Mouse (Mus musculus) liver, embryonic 12.5 days (tissue): ENCODE measurements at regions not wholly inside any gene's neighbourhood (a gene's known extent, or its start where the extent isn't known, plus 50 kb on each side); places are given as distances from the start of the nearest gene placed in this dataset.

Experiments
- ATAC-seq: fragments of 200-750 bp; cut with Nextera tagmentation; 2 replicates; pipeline ENCODE4 v1.8.0; 2017; ENCODE audit warnings: moderate number of reproducible peaks, mild to moderate bottlenecking, moderate library complexity
- H3K27ac ChIP-seq: fragments of 300-500 bp; sonication (generic); 2 replicates; pipeline ENCODE4 v1.5.1; 2016; ENCODE audit warnings: mild to moderate bottlenecking
- H3K27me3 ChIP-seq: fragments of 300-500 bp; sonication (generic); replicated peaks from 2 replicates; pipeline ENCODE4 v1.6.1; 2016; ENCODE audit warnings: mild to moderate bottlenecking, moderate library complexity
- H3K36me3 ChIP-seq: fragments of 300-500 bp; sonication (generic); 2 replicates; pipeline ENCODE4 v1.6.1; 2016; ENCODE audit warnings: mild to moderate bottlenecking, moderate library complexity
- H3K4me1 ChIP-seq: fragments of 300-500 bp; sonication (generic); 2 replicates; pipeline ENCODE4 v1.6.1; 2016
- H3K4me2 ChIP-seq: fragments of 300-500 bp; sonication (generic); 2 replicates; pipeline ENCODE4 v1.6.1; 2016; ENCODE audit warnings: mild to moderate bottlenecking, moderate library complexity
- H3K4me3 ChIP-seq: fragments of 300-500 bp; sonication (generic); 2 replicates; pipeline ENCODE4 v1.5.1; 2016; ENCODE audit warnings: mild to moderate bottlenecking, moderate library complexity
- H3K9ac ChIP-seq: fragments of 300-500 bp; sonication (generic); 2 replicates; pipeline ENCODE4 v1.6.1; 2016; ENCODE audit warnings: mild to moderate bottlenecking, moderate library complexity
- H3K9me3 ChIP-seq: fragments of 300-500 bp; sonication (generic); replicated peaks from 2 replicates; pipeline ENCODE4 v1.6.1; 2016; ENCODE audit warnings: mild to moderate bottlenecking, moderate library complexity
- WGBS: fragments of 180-500 bp; shearing (Covaris S2); methylation state at CpG from one replicate; pipeline ENCODE4 v1.1.7; 2016; ENCODE audit not compliant: insufficient replicate concordance; 5-methylcytosine and 5-hydroxymethylcytosine counted together

- H3K36me3 ChIP-seq: no peaks in the 10 kb centered on the region
- WGBS: 65% methylated on average over 6 of the region's 6 CpGs
- no peaks in the 10 kb centered on the region for H3K27me3 ChIP-seq
- no peak overlapping the region for H3K9ac ChIP-seq
- no peak for ATAC-seq
- no peaks in the 10 kb centered on the region for H3K9me3 ChIP-seq
- H3K4me2 ChIP-seq: no peak overlapping the region
- no peaks in the 10 kb centered on the region for H3K4me1 ChIP-seq
- no peak overlapping the region for H3K4me3 ChIP-seq
- H3K27ac ChIP-seq: no peak overlapping the region
These were observed 139.9 kb downstream of the Tle1 start for GRCm38 (mm10) chr4:72060605-72061352.

DNA sequence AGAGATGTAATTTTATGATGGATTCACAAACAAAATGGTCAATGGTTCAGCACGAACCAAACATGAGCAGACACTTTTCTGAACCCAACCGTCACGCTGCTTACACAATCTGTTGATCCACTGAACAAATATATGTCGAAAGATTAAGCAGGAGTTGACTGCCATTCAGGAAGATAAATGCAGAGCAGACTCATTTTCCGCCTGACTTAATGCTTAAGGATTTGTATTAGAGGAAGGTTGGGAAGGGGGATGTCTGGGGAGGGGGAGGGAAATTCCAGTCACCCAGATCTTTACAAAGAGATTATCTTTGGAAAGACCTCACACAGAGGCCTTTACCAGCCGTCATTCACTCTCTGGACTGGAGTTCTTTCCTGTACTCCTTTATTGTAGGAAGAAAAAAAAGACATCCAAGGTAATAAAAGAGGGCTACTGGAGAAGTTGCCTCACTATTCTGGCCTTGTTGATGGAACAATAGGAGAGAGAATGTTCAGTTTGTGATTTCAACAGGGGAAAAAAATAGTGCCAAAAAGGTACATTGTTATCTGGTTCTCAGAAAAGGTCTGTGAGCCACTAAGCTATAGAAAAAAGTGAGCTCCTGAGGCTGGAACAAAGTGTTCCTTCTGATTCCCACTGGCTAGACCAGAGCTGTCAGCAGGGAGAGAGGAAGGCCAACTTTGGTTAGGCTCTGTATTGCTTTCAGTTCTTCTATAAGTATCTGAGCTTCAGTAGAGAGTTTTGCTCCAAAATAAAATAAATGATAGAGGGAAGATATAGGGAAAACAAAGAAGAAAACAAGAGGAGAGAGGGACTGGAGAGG, 150.9 kb downstream of the Tle1 start:
- no peaks in the 10 kb centered on the region for H3K27me3 ChIP-seq
- no peak overlapping the region for H3K4me3 ChIP-seq
- H3K4me2 ChIP-seq: no peak overlapping the region
- H3K9me3 ChIP-seq: no peaks in the 10 kb centered on the region
- H3K36me3 ChIP-seq: no peaks in the 10 kb centered on the region
- 48% methylated on average over 6 of the region's 6 CpGs for WGBS
- no peak overlapping the region for H3K9ac ChIP-seq
- H3K4me1 ChIP-seq: no peaks in the 10 kb centered on the region
- peak; percentile 37; the same call in 1 of the 2 replicates for ATAC-seq
- H3K27ac ChIP-seq: no peak overlapping the region

DNA sequence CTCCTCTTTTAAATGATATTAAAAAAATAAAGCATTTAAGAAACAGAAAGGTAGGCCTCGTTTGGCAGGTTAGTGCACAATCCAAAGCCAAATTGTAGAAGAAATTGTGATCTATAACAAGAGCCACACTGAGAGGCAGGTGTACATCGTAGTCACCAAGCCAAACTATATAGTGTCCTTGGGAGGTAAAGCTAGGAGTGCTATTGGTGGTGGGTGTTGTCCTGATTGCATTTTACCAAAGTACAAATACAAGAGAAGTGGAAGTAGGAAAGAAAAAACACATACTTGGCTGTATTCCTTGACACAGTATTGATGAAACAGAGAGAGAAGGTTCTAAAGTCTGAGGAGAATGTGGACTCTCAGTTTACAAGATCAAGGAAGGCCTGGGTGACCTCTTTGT, 178.6 kb downstream of the Tle1 start:
- H3K4me1 ChIP-seq: no peaks in the 10 kb centered on the region
- H3K27ac ChIP-seq: no peak overlapping the region
- no peak overlapping the region for H3K9ac ChIP-seq
- 57% methylated on average over 2 of the region's 2 CpGs for WGBS
- H3K27me3 ChIP-seq: no peaks in the 10 kb centered on the region
- no peak for ATAC-seq
- H3K4me3 ChIP-seq: no peak overlapping the region
- H3K4me2 ChIP-seq: no peak overlapping the region
- H3K9me3 ChIP-seq: no peaks in the 10 kb centered on the region
- H3K36me3 ChIP-seq: no peaks in the 10 kb centered on the region

DNA sequence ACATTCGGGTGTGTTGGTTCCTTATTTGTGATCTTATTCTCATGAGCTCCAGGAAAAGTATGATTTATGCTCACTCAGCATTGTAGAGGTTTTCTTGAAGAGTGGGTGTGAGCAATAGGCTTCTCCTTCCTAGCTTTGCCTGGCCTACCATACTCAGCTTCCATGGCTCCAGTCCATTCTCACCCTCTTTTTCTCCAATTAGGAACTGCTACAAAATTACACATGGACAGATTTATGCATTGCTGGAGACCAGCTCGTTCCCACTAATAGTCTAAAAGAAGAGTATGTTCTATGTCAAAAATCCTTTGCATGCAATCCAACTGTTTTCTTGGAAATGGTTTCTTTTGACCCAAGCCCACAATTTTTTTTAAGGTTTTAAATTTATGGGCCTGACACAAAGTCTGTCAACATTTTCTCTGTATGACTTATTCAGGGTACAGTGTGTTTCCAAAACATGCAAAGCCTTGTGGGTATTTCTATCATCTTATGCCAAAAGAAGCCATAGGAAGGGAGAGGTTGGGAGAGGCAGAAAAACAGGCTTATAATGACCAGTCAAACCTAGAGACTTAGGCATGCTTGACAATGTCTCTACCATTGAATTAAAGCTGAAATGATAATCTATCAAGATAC, 186.4 kb downstream of the Tle1 start:
- ATAC-seq: no peak
- Histone ChIP-seq H3K9me3 (0 out of 2 replicates have a peak, but pooled peaks cover 3% of the 10 kb centered on the region), H3K27me3 (no peaks in the 10 kb centered on the region), H3K27ac (no peak overlapping the region), H3K4me3 (no peak overlapping the region), H3K4me2 (no peak overlapping the region), H3K9ac (no peak overlapping the region), H3K36me3 (no peaks in the 10 kb centered on the region), H3K4me1 (no peaks in the 10 kb centered on the region)
- 54% methylated on average over 2 of the region's 2 CpGs for WGBS

- H3K4me3 ChIP-seq: no peak overlapping the region
- 68% methylated on average over 3 of the region's 3 CpGs for WGBS
- H3K4me1 ChIP-seq: no peaks in the 10 kb centered on the region
- no peaks in the 10 kb centered on the region for H3K36me3 ChIP-seq
- no peak overlapping the region for H3K9ac ChIP-seq
- no peaks in the 10 kb centered on the region for H3K27me3 ChIP-seq
- H3K4me2 ChIP-seq: no peak overlapping the region
- no peak overlapping the region for H3K27ac ChIP-seq
- no peak for ATAC-seq
- peaks cover 5% of the 10 kb centered on the region; the same call in 1 of the 2 replicates for H3K9me3 ChIP-seq
These were observed 187.1 kb downstream of the Tle1 start for GRCm38 (mm10) chr4:72013583-72013982.

DNA sequence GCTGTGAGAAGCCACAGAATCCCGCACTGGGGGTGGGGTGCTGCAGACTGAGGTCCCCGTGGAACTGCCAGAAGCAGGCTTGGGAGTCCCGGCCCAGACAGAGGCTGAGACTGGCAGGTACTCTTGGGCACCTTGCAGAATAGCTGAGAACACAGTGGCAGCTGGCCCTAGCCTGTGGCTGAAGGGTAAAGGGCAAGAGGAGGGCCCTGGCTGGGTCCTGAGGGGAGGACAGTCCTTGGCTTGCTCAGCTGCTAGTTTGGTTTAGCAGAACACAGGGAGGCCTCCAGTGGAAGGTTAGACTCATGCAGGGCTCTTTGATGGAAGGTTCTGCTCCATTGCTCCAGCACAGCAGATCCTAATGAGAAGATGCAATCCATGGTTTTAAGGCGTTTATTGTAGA, 190.4 kb downstream of the Tle1 start:
- no peak overlapping the region for H3K4me3 ChIP-seq
- H3K36me3 ChIP-seq: no peaks in the 10 kb centered on the region
- no peak overlapping the region for H3K4me2 ChIP-seq
- H3K27me3 ChIP-seq: no peaks in the 10 kb centered on the region
- WGBS: 57% methylated on average over 4 of the region's 4 CpGs
- peaks cover 7% of the 10 kb centered on the region; the same call in 1 of the 2 replicates for H3K9me3 ChIP-seq
- H3K27ac ChIP-seq: no peak overlapping the region
- no peak overlapping the region for H3K9ac ChIP-seq
- no peak for ATAC-seq
- no peaks in the 10 kb centered on the region for H3K4me1 ChIP-seq

DNA sequence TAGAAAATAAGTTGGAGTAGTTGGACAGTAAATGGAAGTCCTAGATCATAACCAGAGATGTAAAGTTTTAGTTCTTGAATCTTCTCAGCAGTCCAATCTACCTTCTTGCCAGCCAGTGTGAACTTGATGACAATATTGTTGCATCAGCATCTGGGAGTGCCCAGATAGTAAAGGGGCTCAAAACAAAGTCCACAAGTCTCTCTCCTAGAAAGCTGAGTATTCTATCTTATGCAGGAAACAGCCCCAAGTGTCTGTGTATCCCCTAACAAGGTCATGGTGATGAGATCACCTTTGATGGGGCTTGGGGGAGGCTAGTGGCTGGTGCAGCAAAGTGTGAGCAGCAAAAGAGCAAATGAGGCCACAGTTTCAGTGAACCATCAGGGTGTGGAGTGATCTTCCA, 194.8 kb downstream of the Tle1 start:
- peaks cover 7% of the 10 kb centered on the region; the same call in 1 of the 2 replicates for H3K9me3 ChIP-seq
- no peak overlapping the region for H3K27ac ChIP-seq
- H3K9ac ChIP-seq: no peak overlapping the region
- no peak for ATAC-seq
- no peaks in the 10 kb centered on the region for H3K27me3 ChIP-seq
- H3K4me1 ChIP-seq: no peaks in the 10 kb centered on the region
- no peak overlapping the region for H3K4me2 ChIP-seq
- H3K36me3 ChIP-seq: no peaks in the 10 kb centered on the region
- no peak overlapping the region for H3K4me3 ChIP-seq

- WGBS: 39% methylated on average over 2 of the region's 2 CpGs
- no peak for ATAC-seq
- no peaks in the 10 kb centered on the region for H3K36me3 ChIP-seq
- no peak overlapping the region for H3K4me3 ChIP-seq
- H3K9me3 ChIP-seq: no peaks in the 10 kb centered on the region
- H3K4me1 ChIP-seq: no peaks in the 10 kb centered on the region
- no peak overlapping the region for H3K9ac ChIP-seq
- no peak overlapping the region for H3K4me2 ChIP-seq
- no peak overlapping the region for H3K27ac ChIP-seq
- H3K27me3 ChIP-seq: no peaks in the 10 kb centered on the region
These were observed 199.4 kb downstream of the Tle1 start for GRCm38 (mm10) chr4:72001221-72001875.

DNA sequence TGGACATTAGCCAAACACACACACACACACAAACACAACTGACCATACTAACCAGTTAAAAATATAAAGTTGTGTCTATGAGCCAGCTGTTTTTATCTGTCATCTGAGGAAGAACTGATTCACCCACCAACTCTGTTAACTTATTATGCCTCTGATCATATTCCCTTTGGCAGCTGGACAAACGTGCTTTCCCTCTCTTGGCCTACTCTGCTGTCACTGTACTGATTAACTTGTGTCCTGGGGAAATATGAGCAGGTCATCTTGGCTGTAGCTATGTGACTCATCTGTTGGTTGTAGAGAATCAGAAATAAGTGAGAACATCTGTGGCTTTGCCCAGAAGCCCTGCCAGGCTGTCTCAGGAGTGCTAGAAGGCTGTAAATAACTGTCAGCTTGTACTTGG, 210.9 kb upstream of the Gm11232 start:
- Histone ChIP-seq H3K4me1 (no peaks in the 10 kb centered on the region), H3K9ac (no peak overlapping the region), H3K27me3 (no peaks in the 10 kb centered on the region), H3K4me3 (no peak overlapping the region), H3K4me2 (no peak overlapping the region), H3K36me3 (no peaks in the 10 kb centered on the region), H3K27ac (no peak overlapping the region), H3K9me3 (no peaks in the 10 kb centered on the region)
- 38% methylated on average over 1 of the region's 1 CpGs for WGBS
- no peak for ATAC-seq

- Histone ChIP-seq H3K4me3 (no peak overlapping the region), H3K27me3 (no peaks in the 10 kb centered on the region), H3K9me3 (no peaks in the 10 kb centered on the region), H3K9ac (no peak overlapping the region), H3K36me3 (no peaks in the 10 kb centered on the region), H3K4me2 (no peak overlapping the region), H3K27ac (no peak overlapping the region), H3K4me1 (no peaks in the 10 kb centered on the region)
- ATAC-seq: no peak
- 39% methylated on average over 2 of the region's 2 CpGs for WGBS
These were observed 195.7 kb upstream of the Gm11232 start for GRCm38 (mm10) chr4:71953441-71953840.

DNA sequence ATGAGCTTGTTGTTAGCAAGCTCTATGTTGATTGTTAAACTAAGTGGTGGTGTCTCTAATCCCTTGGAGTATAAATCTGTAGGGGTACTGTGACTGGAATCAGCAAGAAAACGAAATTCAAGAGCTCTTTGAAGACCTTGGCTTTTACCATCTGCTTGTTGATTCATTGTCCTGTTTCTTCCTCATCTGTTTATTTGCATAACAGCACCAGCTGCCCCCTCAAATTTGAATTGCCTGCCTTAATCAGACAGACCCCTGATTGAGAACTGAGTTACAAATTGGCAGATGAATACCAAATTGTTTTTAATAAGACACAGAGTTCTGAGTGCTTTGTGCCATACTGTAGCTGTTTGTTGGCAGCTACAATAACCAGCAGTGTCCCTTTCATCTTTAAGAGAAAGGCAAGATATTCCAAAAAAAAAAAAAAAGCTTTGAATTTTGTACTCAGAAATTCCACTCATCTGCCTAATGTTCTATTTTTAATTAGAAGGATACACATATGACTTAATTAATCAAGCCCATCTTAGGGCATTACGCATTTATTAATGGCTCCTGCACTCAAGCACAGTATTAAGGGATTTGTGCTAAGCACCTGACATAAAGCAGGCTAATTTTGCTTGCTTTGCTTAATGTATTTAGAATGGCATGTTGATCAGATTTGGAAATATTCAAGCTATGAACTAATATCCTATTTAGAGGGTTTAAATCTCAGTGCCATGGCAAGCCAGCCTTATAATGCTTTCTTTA, 175.6 kb upstream of the Gm11232 start:
- H3K4me1 ChIP-seq: no peaks in the 10 kb centered on the region
- no peak overlapping the region for H3K4me2 ChIP-seq
- H3K9ac ChIP-seq: no peak overlapping the region
- H3K9me3 ChIP-seq: no peaks in the 10 kb centered on the region
- no peaks in the 10 kb centered on the region for H3K27me3 ChIP-seq
- H3K36me3 ChIP-seq: no peaks in the 10 kb centered on the region
- no peak for ATAC-seq
- H3K4me3 ChIP-seq: no peak overlapping the region
- WGBS: 57% methylated on average over 2 of the region's 2 CpGs
- no peak overlapping the region for H3K27ac ChIP-seq
